Mouse (Mus musculus) lung, postnatal 0 days (tissue): ENCODE data around the gene Hoxd12. TPM values are rescaled to one million over a fixed set of nuclear protein-coding genes. Genes with fewer than 3 reads are reported as not detected.

Source experiments
- ATAC-seq: fragments of 200-750 bp; cut with Nextera tagmentation; 2 replicates; pipeline ENCODE4 v1.8.0; 2017; ENCODE audit warnings: moderate library complexity
- DNase-seq: peaks from one replicate; pipeline ENCODE4 v3.0.0-alpha.2; 2016; ENCODE audit warnings: low spot score
- H3K27ac ChIP-seq: fragments of 300-500 bp; sonication (generic); 2 replicates; pipeline ENCODE4 v1.5.1; 2014; ENCODE audit warnings: antibody characterized with exemption, mild to moderate bottlenecking, low read length, mixed read lengths
- H3K27me3 ChIP-seq: fragments of 300-500 bp; sonication (generic); replicated peaks from 2 replicates; pipeline ENCODE4 v1.6.1; 2014; ENCODE audit warnings: low read length, mixed read lengths; ENCODE audit not compliant: insufficient read depth
- H3K36me3 ChIP-seq: fragments of 300-500 bp; sonication (generic); 2 replicates; pipeline ENCODE4 v1.6.1; 2014; ENCODE audit warnings: low read length, mixed read lengths; ENCODE audit not compliant: insufficient read depth
- H3K4me1 ChIP-seq: fragments of 300-500 bp; sonication (generic); 2 replicates; pipeline ENCODE4 v1.6.1; 2014; ENCODE audit warnings: antibody characterized with exemption, low read depth, low read length, mixed read lengths; ENCODE audit not compliant: insufficient read depth
- H3K4me2 ChIP-seq: fragments of 300-500 bp; sonication (generic); replicated peaks from 2 replicates; pipeline ENCODE4 v1.6.1; 2014; ENCODE audit warnings: low read depth, mild to moderate bottlenecking, low read length, moderate library complexity, mixed read lengths
- H3K4me3 ChIP-seq: fragments of 300-500 bp; sonication (generic); 2 replicates; pipeline ENCODE4 v1.5.1; 2014; ENCODE audit warnings: low read depth, low read length
- H3K9ac ChIP-seq: fragments of 300-500 bp; sonication (generic); replicated peaks from 2 replicates; pipeline ENCODE4 v1.6.1; 2014; ENCODE audit warnings: low read depth, mild to moderate bottlenecking
- H3K9me3 ChIP-seq: fragments of 300-500 bp; sonication (generic); 2 replicates; pipeline ENCODE4 v1.6.1; 2016; ENCODE audit warnings: low read length, mixed read lengths
- CTCF ChIP-seq: IDR thresholded peaks from 2 replicates; pipeline ENCODE4 v1.5.1; 2016; ENCODE audit warnings: antibody characterized with exemption, mild to moderate bottlenecking
- EP300 ChIP-seq: IDR thresholded peaks from 2 replicates; pipeline ENCODE4 v1.6.1; 2016; ENCODE audit warnings: antibody characterized with exemption, mild to moderate bottlenecking, control low read depth
- WGBS: fragments of 180-500 bp; shearing (Covaris S2); extraction: QIAGEN DNeasy Blood & Tissue Kit; methylation state at CpG from one replicate; pipeline ENCODE4 v1.1.7; 2014; 5-methylcytosine and 5-hydroxymethylcytosine counted together
- polyA plus RNA-seq: library from polyadenylated mRNA; unstranded; fragments of >200 nt; fragmentation: Nextera tagmentation; extraction: Ambion mirVana; gene quantifications from 2 replicates; pipeline ENCODE4 v1.2.1, GENCODE M21; 2015

Hoxd12 gene
- polyA plus RNA-seq, 1 experiment from 2014 or later = not detected

DNA sequence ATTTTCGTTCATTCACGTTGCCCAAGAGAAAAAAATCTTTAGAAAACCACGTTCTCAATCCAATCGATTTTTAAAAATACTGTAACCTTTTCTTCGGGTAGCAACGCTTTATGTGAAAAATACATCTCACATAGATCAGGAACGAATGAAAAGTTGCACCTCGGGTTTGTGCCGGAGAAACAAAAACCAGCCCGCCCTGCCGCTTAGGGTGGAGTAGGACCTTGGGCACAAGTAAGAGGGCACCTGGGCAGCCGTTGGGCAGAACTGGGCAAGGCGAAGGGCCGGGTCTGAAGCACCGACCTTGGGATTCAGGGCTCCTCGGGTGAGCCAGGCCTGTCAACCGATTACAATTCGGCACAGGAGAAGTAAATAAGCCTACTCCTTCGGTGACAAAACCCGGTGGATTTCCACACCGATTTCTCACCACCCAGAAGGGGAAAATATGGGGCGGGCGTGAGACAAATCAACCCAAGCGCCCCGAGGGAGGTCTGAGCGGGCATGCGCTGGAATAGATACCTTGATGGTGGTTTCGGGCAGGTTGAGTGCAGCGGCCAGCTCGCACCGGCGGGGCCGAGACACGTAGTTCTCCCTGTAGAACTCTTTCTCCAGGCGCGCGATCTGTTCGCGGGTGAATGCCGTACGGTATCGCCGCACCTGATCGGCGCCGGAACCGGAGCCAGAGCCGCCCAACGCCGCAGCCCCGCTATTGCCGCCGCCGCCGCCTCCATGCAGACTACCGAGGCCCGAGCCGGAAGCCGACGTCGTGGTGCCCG lies 17.4 kb upstream of the Hoxd12 start:
- WGBS = 4% methylated on average over 53 of the region's 62 CpGs
- H3K4me2 ChIP-seq = 0 out of 2 replicates have a peak overlapping the region, but pooled peaks have one; percentile 5

DNA sequence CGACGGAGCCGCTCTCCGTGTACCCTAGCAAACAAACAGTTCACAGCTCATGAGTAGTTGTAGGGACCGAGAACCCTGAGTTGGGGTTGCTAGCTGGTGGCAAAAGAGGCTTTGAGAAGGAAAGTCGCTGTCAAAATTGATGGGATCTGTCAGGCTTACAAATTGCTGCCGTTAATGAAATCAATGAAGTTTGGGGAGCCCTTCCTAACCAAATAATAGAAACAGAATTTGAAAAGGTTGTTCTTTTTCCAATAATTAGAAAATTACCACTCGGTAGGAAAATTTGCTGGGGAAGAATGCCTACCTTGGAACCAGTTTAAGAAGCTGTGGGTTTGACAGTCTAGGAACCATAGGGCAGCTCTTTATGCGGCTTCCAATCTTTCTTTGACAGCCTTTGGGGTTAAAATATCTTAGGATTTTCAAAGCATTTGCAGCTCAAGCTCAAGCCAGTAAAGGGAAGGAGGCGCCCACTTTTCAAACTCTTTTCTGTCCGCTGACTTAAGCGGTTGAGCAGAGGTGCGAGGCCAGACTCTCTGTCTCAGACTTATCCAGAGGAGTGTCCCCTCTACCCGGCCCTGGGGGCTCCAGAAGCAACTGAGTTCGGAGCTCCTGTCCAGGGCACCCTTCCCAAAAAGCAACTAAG lies 16.7 kb upstream of the Hoxd12 start:
- Histone ChIP-seq H3K9me3 (no peaks in the 10 kb centered on the region), H3K27ac (no peak overlapping the region), H3K4me3 (peak overlapping the region; percentile 12; the same call in 1 of the 2 replicates), H3K27me3 (peaks cover 80% of the 10 kb centered on the region), H3K9ac (no peak overlapping the region), H3K4me2 (0 out of 2 replicates have a peak overlapping the region, but pooled peaks have one; percentile 5), H3K36me3 (no peaks in the 10 kb centered on the region), H3K4me1 (0 out of 2 replicates have a peak, but pooled peaks cover 9% of the 10 kb centered on the region)
- WGBS = 5% methylated on average over 15 of the region's 15 CpGs
- no peak for TF ChIP-seq CTCF
- TF ChIP-seq EP300 = no peak
- ATAC-seq (no peak), DNase-seq (no peak)

More for the DNA sequence above, 17.4 kb upstream of the Hoxd12 start:
- no peaks in the 10 kb centered on the region for H3K9me3 ChIP-seq
- no peaks in the 10 kb centered on the region for H3K36me3 ChIP-seq
- no peak overlapping the region for H3K27ac ChIP-seq
- DNase-seq (no peak), ATAC-seq (no peak)
- H3K9ac ChIP-seq = no peak overlapping the region
- H3K4me3 ChIP-seq = peak overlapping the region; percentile 12; the same call in 1 of the 2 replicates
- peaks cover 75% of the 10 kb centered on the region for H3K27me3 ChIP-seq
- TF ChIP-seq EP300 (no peak), CTCF (no peak)
- 0 out of 2 replicates have a peak, but pooled peaks cover 9% of the 10 kb centered on the region for H3K4me1 ChIP-seq

DNA sequence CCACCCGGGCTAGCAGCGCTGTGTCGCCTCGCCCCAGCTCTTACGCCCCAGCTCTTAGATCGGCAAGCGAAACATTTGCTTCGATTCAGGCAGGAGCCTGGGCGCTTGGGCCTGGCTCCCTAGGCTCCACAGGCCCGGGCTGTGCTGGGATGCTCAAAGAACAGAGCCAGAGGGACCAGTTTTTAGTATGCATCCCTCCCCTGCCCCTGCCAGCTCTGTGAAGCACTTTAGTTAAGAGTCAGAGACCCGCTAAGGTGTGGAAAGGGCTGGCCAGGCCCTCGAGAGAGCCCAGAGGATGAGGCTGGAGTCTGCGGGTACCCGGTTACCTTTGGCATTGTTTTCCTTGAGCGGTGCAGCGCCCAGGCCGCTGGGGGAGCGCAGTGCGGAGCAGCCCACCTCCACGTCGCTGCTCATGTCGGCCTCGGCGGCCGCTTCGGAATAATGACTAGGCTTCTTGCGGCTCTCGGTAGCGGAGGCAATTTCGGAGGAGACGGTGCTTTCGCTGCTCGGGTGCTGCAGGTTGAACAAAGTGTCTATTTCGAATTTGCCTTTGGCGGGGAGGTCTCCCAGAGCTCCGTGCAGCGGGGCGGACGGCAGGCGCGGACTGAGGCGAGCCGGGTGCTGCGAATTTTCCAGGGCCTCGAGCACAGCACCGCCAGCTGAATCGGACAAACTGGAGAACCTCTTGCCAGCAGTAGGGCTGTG lies 16.0 kb upstream of the Hoxd12 start:
- peaks cover 84% of the 10 kb centered on the region for H3K27me3 ChIP-seq
- DNase-seq = no peak
- TF ChIP-seq CTCF = no peak
- no peak for TF ChIP-seq EP300
- no peaks in the 10 kb centered on the region for H3K36me3 ChIP-seq
- H3K9ac ChIP-seq = no peak overlapping the region
- H3K4me3 ChIP-seq = no peak overlapping the region
- ATAC-seq = no peak
- no peaks in the 10 kb centered on the region for H3K9me3 ChIP-seq
- H3K4me1 ChIP-seq = 0 out of 2 replicates have a peak, but pooled peaks cover 9% of the 10 kb centered on the region
- H3K4me2 ChIP-seq = no peak overlapping the region
- under 1% methylated on average over 43 of the region's 47 CpGs for WGBS
- H3K27ac ChIP-seq = no peak overlapping the region

DNA sequence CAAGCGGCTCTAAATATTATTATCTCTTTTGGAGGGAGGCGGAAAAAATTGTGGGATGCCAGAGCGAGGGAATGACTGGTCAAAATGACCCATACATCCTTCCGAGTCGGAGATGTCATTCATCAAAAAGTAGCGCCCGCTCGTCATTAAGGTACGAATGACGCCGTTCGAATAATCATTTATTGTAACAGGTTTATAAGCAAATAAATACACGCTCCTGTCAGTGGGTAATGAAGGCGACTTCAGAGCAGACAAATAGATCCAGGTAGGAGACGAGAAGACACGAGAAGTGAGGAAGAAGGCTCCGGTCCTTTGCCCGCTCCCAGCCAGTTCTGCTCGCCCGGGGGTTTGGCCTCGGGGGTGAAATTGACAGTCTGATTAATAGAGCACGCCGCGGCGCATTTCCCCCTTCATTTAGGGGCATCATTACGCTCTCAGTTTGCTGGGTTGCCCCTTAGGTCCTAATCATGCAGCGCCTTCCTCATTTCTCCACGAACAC lies 15.3 kb upstream of the Hoxd12 start, which contains the start of gene Evx2:
Gene Evx2 (minus strand): TSS at position 51 of the 499 bp plus-strand sequence.
- no peak for TF ChIP-seq EP300
- no peak for TF ChIP-seq CTCF
- H3K9me3 ChIP-seq = no peaks in the 10 kb centered on the region
- H3K4me1 ChIP-seq = 0 out of 2 replicates have a peak, but pooled peaks cover 9% of the 10 kb centered on the region
- ATAC-seq (no peak), DNase-seq (no peak)
- no peaks in the 10 kb centered on the region for H3K36me3 ChIP-seq
- H3K27me3 ChIP-seq = peaks cover 82% of the 10 kb centered on the region
- 3% methylated on average over 28 of the region's 28 CpGs for WGBS
- no peak within 1 kb of the TSS for H3K27ac ChIP-seq
- no peak within 1 kb of the TSS for H3K9ac ChIP-seq
- H3K4me3 ChIP-seq = no peak within 1 kb of the TSS
- no peak within 1 kb of the TSS for H3K4me2 ChIP-seq

DNA sequence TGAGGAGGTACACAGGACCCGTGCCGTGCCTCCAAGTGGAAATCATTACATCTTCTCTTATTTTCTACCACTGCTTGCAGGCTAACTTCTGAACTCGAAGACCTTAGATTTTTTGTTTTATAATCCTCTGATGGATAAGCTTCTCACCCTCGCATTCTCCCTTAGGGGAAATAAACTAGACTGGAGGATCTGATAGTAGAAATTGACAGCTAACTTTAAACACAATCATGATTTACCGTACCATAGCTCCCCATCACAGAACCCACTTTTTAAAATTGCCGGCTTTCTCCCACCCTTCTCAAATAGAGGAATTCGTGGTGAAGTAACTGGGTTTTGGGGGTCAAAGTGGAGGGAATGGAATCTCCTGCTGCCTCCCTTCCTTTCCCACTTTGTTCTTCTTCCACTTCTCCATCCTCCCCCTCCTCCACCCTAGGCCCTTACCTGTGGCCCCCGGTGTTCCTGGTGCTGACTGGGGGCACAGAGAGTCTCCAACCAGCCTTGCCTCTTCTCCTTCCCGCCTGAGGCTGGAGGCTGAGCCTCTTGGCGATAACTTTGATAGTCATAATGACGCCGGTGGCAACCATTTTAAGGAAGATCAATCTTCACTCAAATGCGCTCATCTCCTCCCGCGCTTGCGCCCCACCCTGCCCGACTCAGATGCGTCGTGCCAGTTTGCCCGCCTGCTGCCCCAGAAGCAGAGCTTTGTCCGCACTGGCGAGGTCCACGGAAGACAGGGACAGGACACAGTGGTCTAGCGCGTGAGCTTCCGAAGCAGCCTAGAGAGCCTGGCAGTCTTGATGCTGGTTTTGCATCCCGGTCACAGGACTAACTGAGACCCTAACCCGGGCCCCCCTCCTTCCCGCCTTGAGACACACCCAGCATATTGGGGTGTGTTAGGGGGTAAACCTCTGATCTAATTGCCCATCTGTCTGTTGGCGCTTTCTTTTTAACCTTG lies 14.1 kb upstream of the Hoxd12 start:
- WGBS = 3% methylated on average over 30 of the region's 30 CpGs
- no peak overlapping the region for H3K4me3 ChIP-seq
- DNase-seq = no peak

More for the DNA sequence above, 14.1 kb upstream of the Hoxd12 start:
- no peak for ATAC-seq
- no peak overlapping the region for H3K27ac ChIP-seq
- no peaks in the 10 kb centered on the region for H3K9me3 ChIP-seq
- no peaks in the 10 kb centered on the region for H3K36me3 ChIP-seq
- H3K27me3 ChIP-seq = peaks cover 82% of the 10 kb centered on the region
- 0 out of 2 replicates have a peak, but pooled peaks cover 8% of the 10 kb centered on the region for H3K4me1 ChIP-seq
- H3K4me2 ChIP-seq = no peak overlapping the region
- TF ChIP-seq CTCF = no peak
- TF ChIP-seq EP300 = no peak
- H3K9ac ChIP-seq = no peak overlapping the region
